Mouse (Mus musculus) MEL (cell line): ENCODE results near the gene Ucp3. TPM values are rescaled to one million over a fixed set of nuclear protein-coding genes. Genes with fewer than 3 reads are reported as not detected.

Experiments
- DNase-seq: peaks from one replicate; pipeline ENCODE4 v3.0.0; 2011; ENCODE audit warnings: low read depth, low spot score
- H3K27ac ChIP-seq: 2 replicates; pipeline ENCODE4 v1.5.1; 2012; ENCODE audit warnings: low read depth, mild to moderate bottlenecking, control low read depth, low read length, moderate library complexity; ENCODE audit not compliant: control insufficient read depth
- H3K27me3 ChIP-seq, 2 experiments: fragments of 150-350 bp in 1 of 2; sonication (generic) in 1 of 2; 2 replicates each; pipeline ENCODE4 v1.6.1; 2012; ENCODE audit warnings: low read length in 2 of 2, mild to moderate bottlenecking in 2 of 2, improper control_type of control experiment in 1 of 2, moderate library complexity in 1 of 2; ENCODE audit not compliant: insufficient read depth in 2 of 2, control insufficient read depth in 1 of 2
- H3K36me3 ChIP-seq, 2 experiments: 2 replicates each; pipeline ENCODE4 v1.6.1; 2012 to 2014; ENCODE audit warnings: low read length in 2 of 2, improper control_type of control experiment in 1 of 2, inconsistent platforms in 1 of 2, mild to moderate bottlenecking in 1 of 2; ENCODE audit not compliant: insufficient read depth in 2 of 2, control insufficient read depth in 1 of 2
- H3K4me1 ChIP-seq, 2 experiments: fragments of 150-350 bp in 1 of 2; sonication (generic) in 1 of 2; 2 replicates each; pipeline ENCODE4 v1.6.1; 2012; ENCODE audit warnings: low read length in 2 of 2, improper control_type of control experiment in 1 of 2, mild to moderate bottlenecking in 1 of 2; ENCODE audit not compliant: insufficient read depth in 2 of 2, control insufficient read depth in 1 of 2
- H3K4me3 ChIP-seq, 2 experiments: fragments of 150-350 bp in 1 of 2; sonication (generic) in 1 of 2; 2 replicates each; pipeline ENCODE4 v1.5.1; 2012; ENCODE audit warnings: low read depth in 2 of 2, low read length in 2 of 2, mild to moderate bottlenecking in 2 of 2, moderate library complexity in 2 of 2, control low read depth in 1 of 2, improper control_type of control experiment in 1 of 2; ENCODE audit not compliant: control insufficient read depth in 1 of 2, insufficient read depth in 1 of 2
- H3K79me2 ChIP-seq: 2 replicates; pipeline ENCODE4 v1.6.1; 2012; ENCODE audit warnings: mild to moderate bottlenecking, low read length, moderate library complexity; ENCODE audit not compliant: control insufficient read depth, poor library complexity, insufficient read depth
- H3K9ac ChIP-seq: 2 replicates; pipeline ENCODE4 v1.6.1; 2012; ENCODE audit warnings: low read depth, mild to moderate bottlenecking, control low read depth, low read length, moderate library complexity; ENCODE audit not compliant: control insufficient read depth, poor library complexity, severe bottlenecking
- H3K9me3 ChIP-seq: fragments of 150-350 bp; sonication (generic); replicated peaks from 2 replicates; pipeline ENCODE4 v1.6.1; 2012; ENCODE audit warnings: mild to moderate bottlenecking, low read length, improper control_type of control experiment, moderate library complexity; ENCODE audit not compliant: insufficient read depth
- BHLHE40 ChIP-seq: IDR thresholded peaks from 2 replicates; pipeline ENCODE4 v1.6.1; 2012; ENCODE audit warnings: low read depth, mild to moderate bottlenecking, inconsistent platforms, low read length, improper control_type of control experiment, borderline replicate concordance
- CHD1 ChIP-seq: IDR thresholded peaks from 2 replicates; pipeline ENCODE4 v1.6.1; 2012; ENCODE audit warnings: low read depth, mild to moderate bottlenecking, inconsistent platforms, low read length, improper control_type of control experiment
- CHD2 ChIP-seq: IDR thresholded peaks from 2 replicates; pipeline ENCODE4 v1.6.1; 2011; ENCODE audit warnings: low read length, improper control_type of control experiment
- CTCF ChIP-seq, 3 experiments: IDR thresholded peaks in 2 of 3; conservative IDR thresholded peaks in 1 of 3; 2 replicates each; pipeline ENCODE4 v1.5.1; 2011 to 2012; ENCODE audit warnings: low read length in 3 of 3, low read depth in 2 of 3, mild to moderate bottlenecking in 2 of 3, improper control_type of control experiment in 1 of 3, inconsistent platforms in 1 of 3, mixed read lengths in 1 of 3, moderate library complexity in 1 of 3; ENCODE audit not compliant: control insufficient read depth in 1 of 3, insufficient read depth in 1 of 3, poor library complexity in 1 of 3, severe bottlenecking in 1 of 3
- E2F4 ChIP-seq: IDR thresholded peaks from 2 replicates; pipeline ENCODE4 v1.6.1; 2011; ENCODE audit warnings: low read depth, low read length, improper control_type of control experiment, borderline replicate concordance
- EP300 ChIP-seq, 2 experiments: IDR thresholded peaks; 2 replicates each; pipeline ENCODE4 v1.6.1; 2011; ENCODE audit warnings: improper control_type of control experiment in 2 of 2, low read length in 2 of 2, low read depth in 1 of 2, mild to moderate bottlenecking in 1 of 2
- ETS1 ChIP-seq: IDR thresholded peaks from 2 replicates; pipeline ENCODE4 v1.6.1; 2012; ENCODE audit warnings: low read depth, mild to moderate bottlenecking, inconsistent platforms, low read length, improper control_type of control experiment, moderate library complexity
- GATA1 ChIP-seq: IDR thresholded peaks from 2 replicates; pipeline ENCODE4 v1.6.1; 2011; ENCODE audit warnings: low read depth, low read length, improper control_type of control experiment
- HCFC1 ChIP-seq: IDR thresholded peaks from 2 replicates; pipeline ENCODE4 v1.6.1; 2012; ENCODE audit warnings: low read depth, mild to moderate bottlenecking, inconsistent platforms, low read length, improper control_type of control experiment, moderate library complexity
- KAT2A ChIP-seq: conservative IDR thresholded peaks from 2 replicates; pipeline ENCODE4 v1.6.1; 2012; ENCODE audit warnings: low read depth, low read length, improper control_type of control experiment, inconsistent platforms
- MAFK ChIP-seq: IDR thresholded peaks from 2 replicates; pipeline ENCODE4 v1.6.1; 2011; ENCODE audit warnings: low read depth, mild to moderate bottlenecking, low read length, improper control_type of control experiment, borderline replicate concordance
- MAX ChIP-seq: IDR thresholded peaks from 2 replicates; pipeline ENCODE4 v1.6.1; 2011; ENCODE audit warnings: low read length, improper control_type of control experiment
- MAZ ChIP-seq: IDR thresholded peaks from 2 replicates; pipeline ENCODE4 v1.6.1; 2012; ENCODE audit warnings: low read depth, mild to moderate bottlenecking, inconsistent platforms, low read length, improper control_type of control experiment
- MEF2A ChIP-seq: IDR thresholded peaks from 2 replicates; pipeline ENCODE4 v1.6.1; 2014; ENCODE audit warnings: low read depth, mild to moderate bottlenecking, inconsistent platforms, low read length, improper control_type of control experiment; ENCODE audit not compliant: poor library complexity, insufficient replicate concordance, severe bottlenecking; ENCODE audit errors: extremely low read depth
- MXI1 ChIP-seq: IDR thresholded peaks from 2 replicates; pipeline ENCODE4 v1.6.1; 2011; ENCODE audit warnings: mild to moderate bottlenecking, low read depth, low read length, improper control_type of control experiment
- MYB ChIP-seq: IDR thresholded peaks from 2 replicates; pipeline ENCODE4 v1.6.1; 2011; ENCODE audit warnings: mild to moderate bottlenecking, low read depth, low read length, improper control_type of control experiment
- MYC ChIP-seq: IDR thresholded peaks from 2 replicates; pipeline ENCODE4 v1.6.1; 2011; ENCODE audit warnings: low read depth, mild to moderate bottlenecking, low read length, improper control_type of control experiment, moderate library complexity
- NELFE ChIP-seq: IDR thresholded peaks from 2 replicates; pipeline ENCODE4 v1.6.1; 2011; ENCODE audit warnings: low read depth, low read length, improper control_type of control experiment
- POLR2A ChIP-seq, 2 experiments: IDR thresholded peaks; 2 replicates each; pipeline ENCODE4 v1.6.1; 2011 to 2012; ENCODE audit warnings: low read length in 2 of 2, mild to moderate bottlenecking in 2 of 2, control low read depth in 1 of 2, improper control_type of control experiment in 1 of 2, low read depth in 1 of 2, moderate library complexity in 1 of 2; ENCODE audit not compliant: control insufficient read depth in 1 of 2, insufficient read depth in 1 of 2, poor library complexity in 1 of 2
- POLR2AphosphoS2 ChIP-seq: IDR thresholded peaks from 2 replicates; pipeline ENCODE4 v1.6.1; 2011; ENCODE audit warnings: low read length, improper control_type of control experiment
- POLR2AphosphoS5 ChIP-seq: IDR thresholded peaks from 2 replicates; pipeline ENCODE4 v1.6.1; 2012; ENCODE audit warnings: low read depth, borderline replicate concordance, mild to moderate bottlenecking, inconsistent platforms, low read length, moderate library complexity, mixed read lengths
- RAD21 ChIP-seq: IDR thresholded peaks from 2 replicates; pipeline ENCODE4 v1.6.1; 2011; ENCODE audit warnings: mild to moderate bottlenecking, low read depth, low read length, improper control_type of control experiment
- SIN3A ChIP-seq: IDR thresholded peaks from 2 replicates; pipeline ENCODE4 v1.6.1; 2012; ENCODE audit warnings: low read length, improper control_type of control experiment, inconsistent platforms
- SMC3 ChIP-seq: IDR thresholded peaks from 2 replicates; pipeline ENCODE4 v1.6.1; 2011; ENCODE audit warnings: low read depth, low read length, improper control_type of control experiment
- TAL1 ChIP-seq: IDR thresholded peaks from 2 replicates; pipeline ENCODE4 v1.6.1; 2012; ENCODE audit warnings: mild to moderate bottlenecking, inconsistent platforms, low read length, moderate library complexity, mixed read lengths
- TBP ChIP-seq: IDR thresholded peaks from 2 replicates; pipeline ENCODE4 v1.8.0; 2011; ENCODE audit warnings: low read depth, low read length, improper control_type of control experiment
- TCF12 ChIP-seq: IDR thresholded peaks from 2 replicates; pipeline ENCODE4 v1.6.1; 2014; ENCODE audit warnings: low read depth, mild to moderate bottlenecking, inconsistent platforms, low read length, improper control_type of control experiment, moderate library complexity
- USF1 ChIP-seq: IDR thresholded peaks from 2 replicates; pipeline ENCODE4 v1.6.1; 2014; ENCODE audit warnings: low read depth, mild to moderate bottlenecking, inconsistent platforms, low read length, improper control_type of control experiment, moderate library complexity
- USF2 ChIP-seq, 2 experiments: IDR thresholded peaks; 2 replicates each; pipeline ENCODE4 v1.6.1; 2011 to 2012; ENCODE audit warnings: improper control_type of control experiment in 2 of 2, low read length in 2 of 2, borderline replicate concordance in 1 of 2, inconsistent platforms in 1 of 2, low read depth in 1 of 2, mild to moderate bottlenecking in 1 of 2; ENCODE audit not compliant: insufficient read depth in 1 of 2
- ZC3H11A ChIP-seq: IDR thresholded peaks from 2 replicates; pipeline ENCODE4 v1.6.1; 2012; ENCODE audit warnings: low read depth, mild to moderate bottlenecking, inconsistent platforms, low read length, improper control_type of control experiment
- ZKSCAN1 ChIP-seq: IDR thresholded peaks from 2 replicates; pipeline ENCODE4 v1.6.1; 2012; ENCODE audit warnings: low read depth, mild to moderate bottlenecking, inconsistent platforms, low read length, improper control_type of control experiment, moderate library complexity
- ZMIZ1 ChIP-seq: IDR thresholded peaks from 2 replicates; pipeline ENCODE4 v1.6.1; 2012; ENCODE audit warnings: low read depth, mild to moderate bottlenecking, inconsistent platforms, low read length, improper control_type of control experiment, moderate library complexity
- polyA plus RNA-seq, 2 experiments: library from polyadenylated mRNA; stranded (reverse) in 1 of 2; unstranded in 1 of 2; fragments of >175 nt in 1 of 2; fragments of >200 nt in 1 of 2; gene quantifications; 2 replicates each; pipeline versions ENCODE4 v1.2.1 to v1.2.4; 2012; ENCODE audit warnings: low replicate concordance in 2 of 2, low read depth in 1 of 2; ENCODE audit not compliant: insufficient read length in 2 of 2, insufficient read depth in 1 of 2, missing spikeins in 1 of 2
- total RNA-seq: library from RNA; depleted of rRNA; stranded (reverse); fragments of 300-350 nt; gene quantifications from 2 replicates; pipeline ENCODE4 v1.2.3, GENCODE M21; 2012

The Ucp3 gene
- total and polyA plus RNA-seq, 3 experiments, result not detected

DNA sequence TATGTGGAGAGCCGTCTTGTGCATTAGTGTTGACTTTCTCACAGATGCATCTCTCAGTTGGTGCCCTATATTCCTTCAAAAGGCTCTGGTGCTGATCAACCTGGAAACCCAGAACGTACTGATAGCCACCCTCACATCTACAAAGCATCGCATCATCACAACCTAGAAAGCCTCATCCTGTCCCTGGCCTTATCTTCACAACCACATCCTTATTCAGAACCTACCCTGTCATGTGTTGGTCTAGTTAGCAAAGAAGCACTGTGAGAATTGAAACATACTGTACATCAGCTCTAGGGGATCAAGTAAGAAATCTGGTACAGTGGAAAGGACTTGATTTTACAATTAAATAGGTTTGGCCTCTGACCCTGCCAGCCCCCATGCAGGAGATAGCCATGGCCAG lies 23.8 kb upstream of the Ucp3 start (continued):
- TF ChIP-seq ZMIZ1 (no peak), TBP (no peak), RAD21 (no peak), ZKSCAN1 (no peak), MXI1 (peak; percentile 61; the same call in 1 of the 2 replicates)

GRCm38 (mm10) chr7:100458153-100458552 lies 14.6 kb upstream of the Ucp3 start:
- peaks cover 11 to 14% of the 10 kb centered on the region in 2 experiments for H3K4me1 ChIP-seq
- no peaks in the 10 kb centered on the region for H3K9me3 ChIP-seq
- DNase-seq, result peak; percentile 39
- TF ChIP-seq USF2 (IDR thresholded peaks at IDR 0.05; ENCODE audit: borderline replicate concordance in 1 of 2, insufficient read depth in 1 of 2, low read depth in 1 of 2, low read length in 2 of 2) (0 out of 4 replicates have a peak, but pooled peaks of 1 of the 2 experiments have one; percentile 29), MAFK (no peak), CHD2 (no peak), BHLHE40 (no peak), EP300 (IDR thresholded peaks at IDR 0.05; ENCODE audit: low read depth in 1 of 2, low read length in 2 of 2) (peak in 1 of 2 experiments; percentile 19; a peak in 1 of 4 replicates), KAT2A (no peak), MYC (no peak), HCFC1 (0 out of 2 replicates have a peak, but pooled peaks have one; percentile 44), SIN3A (no peak), POLR2AphosphoS2 (no peak), ZC3H11A (no peak), CTCF (IDR thresholded peaks at IDR 0.05 in 2 of 3, conservative IDR thresholded peaks at IDR 0.05 in 1 of 3; ENCODE audit: control insufficient read depth in 1 of 3, insufficient read depth in 1 of 3, low read depth in 2 of 3, low read length in 3 of 3, poor library complexity in 1 of 3, severe bottlenecking in 1 of 3) (peak in 2 of 3 experiments; percentile 17 to 22; a peak in 2 of 6 replicates), CHD1 (no peak), TBP (no peak), ETS1 (peak; percentile 93), TAL1 (no peak), POLR2AphosphoS5 (no peak), USF1 (peak; percentile 77), MXI1 (no peak), MYB (no peak), MEF2A (no peak), SMC3 (no peak), GATA1 (peak; percentile 41; the same call in 1 of the 2 replicates), ZMIZ1 (no peak), NELFE (no peak), MAX (no peak), RAD21 (no peak), ZKSCAN1 (no peak), POLR2A (IDR thresholded peaks at IDR 0.05; ENCODE audit: control insufficient read depth in 1 of 2, insufficient read depth in 1 of 2, low read depth in 1 of 2, low read length in 2 of 2, poor library complexity in 1 of 2) (no peak), MAZ (no peak), TCF12 (no peak), E2F4 (no peak)
- H3K9ac ChIP-seq, result no peak overlapping the region
- peaks cover 0 to 14% of the 10 kb centered on the region in 2 experiments; a peak in 3 of 4 replicates for H3K36me3 ChIP-seq
- H3K27ac ChIP-seq, result no peak overlapping the region
- H3K4me3 ChIP-seq, result no peak overlapping the region
- no peaks in the 10 kb centered on the region for H3K27me3 ChIP-seq
- no peaks in the 10 kb centered on the region for H3K79me2 ChIP-seq
